Mouse (Mus musculus) heart, adult 11 months (tissue): ENCODE measurements at regions not wholly inside any gene's neighbourhood (a gene's known extent, or its start where the extent isn't known, plus 50 kb on each side); places are given as distances from the start of the nearest gene placed in this dataset.
A peak's percentile ranks its signal among the peaks of the same experiment; 100 is the strongest.

Experiments
- DNase-seq: peaks from one replicate; pipeline ENCODE4 v3.0.0; 2022

GRCm38 (mm10) chr6:112564119-112564518, 74.4 kb upstream of the Oxtr start:
- DNase-seq: peak; percentile 81

- peak; percentile 55 for DNase-seq
Measured at GRCm38 (mm10) chr6:112563659-112564058, 73.9 kb upstream of the Oxtr start.

GRCm38 (mm10) chr6:112562039-112562438, 72.3 kb upstream of the Oxtr start:
- peak; percentile 59 for DNase-seq

DNA sequence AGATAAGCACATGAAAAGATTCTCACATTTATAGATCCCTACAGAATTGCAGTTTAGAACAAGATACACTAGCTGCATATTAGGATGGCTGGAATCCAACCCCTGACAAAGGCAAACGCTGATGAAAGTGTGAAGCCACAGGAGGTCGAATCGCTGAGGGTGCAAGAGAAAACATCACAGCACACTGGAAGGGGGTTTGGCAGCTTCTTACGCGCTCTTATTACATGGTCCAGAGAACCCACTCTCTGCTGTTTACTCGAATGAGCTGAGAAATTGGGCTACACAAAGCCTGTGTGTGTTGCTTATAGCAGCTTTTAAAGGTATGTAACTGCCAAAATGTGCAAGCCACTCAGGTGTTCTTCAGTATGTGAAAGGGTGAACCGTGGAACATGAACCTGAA, 71.8 kb upstream of the Oxtr start:
- DNase-seq: peak; percentile 44

- DNase-seq: peak; percentile 75
Measured at GRCm38 (mm10) chr6:112559549-112559948, 69.8 kb upstream of the Oxtr start.

GRCm38 (mm10) chr6:112557516-112557915, 67.8 kb upstream of the Oxtr start:
- peak; percentile 19 for DNase-seq

- DNase-seq: peak; percentile 48
Measured at GRCm38 (mm10) chr6:112556401-112557165, 66.8 kb upstream of the Oxtr start.

DNA sequence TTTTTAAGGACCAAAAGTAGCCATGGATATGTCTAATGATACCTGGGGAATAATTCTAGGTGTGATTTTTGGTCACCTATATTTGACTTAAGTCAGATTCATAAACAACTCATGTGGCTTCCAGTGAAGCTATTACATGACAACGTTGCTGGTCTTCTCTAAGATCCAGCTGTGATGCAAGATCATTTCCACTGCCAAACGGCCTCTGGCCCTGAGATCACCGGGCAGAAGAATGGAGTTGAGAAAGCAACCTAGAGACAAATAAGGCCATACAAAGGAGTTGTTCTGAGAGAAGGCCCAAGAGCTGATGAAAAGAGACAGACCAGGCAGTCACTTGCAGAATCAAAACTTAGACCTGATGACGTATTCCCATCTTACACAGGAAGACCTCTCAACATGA, 64.3 kb upstream of the Oxtr start:
- peak; percentile 89 for DNase-seq

DNA sequence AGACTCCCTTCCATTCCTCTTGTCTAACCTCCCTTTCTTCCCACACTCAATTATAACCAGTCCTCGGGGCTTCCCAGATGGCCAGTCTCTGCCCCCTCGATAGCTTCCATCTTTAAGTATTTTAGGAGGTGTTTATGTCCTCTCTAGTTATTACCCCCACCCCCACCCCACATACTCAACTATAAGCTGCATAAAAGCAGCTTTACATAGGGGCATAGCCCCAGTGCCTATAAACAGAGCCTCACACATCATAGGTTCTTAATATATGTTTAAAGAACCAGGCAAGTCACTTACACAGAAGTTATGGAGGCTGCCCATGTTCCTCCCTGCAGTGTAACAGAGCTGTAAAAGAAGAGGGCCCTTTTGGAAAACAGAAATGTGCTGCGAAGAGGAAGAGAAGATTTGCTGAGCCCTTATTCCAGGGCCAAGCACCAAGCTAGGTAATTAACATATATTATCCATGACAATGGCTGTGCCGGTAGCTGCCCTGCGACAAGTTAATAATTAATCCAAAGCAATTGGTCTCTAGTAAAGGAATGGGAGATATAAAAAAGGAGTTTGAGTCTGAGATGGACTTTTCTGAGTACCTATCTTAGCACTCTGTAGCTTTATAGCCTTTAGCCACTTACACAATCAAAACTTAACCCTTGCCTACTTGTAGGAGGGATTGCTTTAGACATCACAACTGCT, 63.6 kb upstream of the Oxtr start:
- peak; percentile 56 for DNase-seq

GRCm38 (mm10) chr6:112552560-112552959, 62.8 kb upstream of the Oxtr start:
- peak; percentile 95 for DNase-seq

GRCm38 (mm10) chr6:112551298-112551697, 61.6 kb upstream of the Oxtr start:
- peak; percentile 61 for DNase-seq

DNA sequence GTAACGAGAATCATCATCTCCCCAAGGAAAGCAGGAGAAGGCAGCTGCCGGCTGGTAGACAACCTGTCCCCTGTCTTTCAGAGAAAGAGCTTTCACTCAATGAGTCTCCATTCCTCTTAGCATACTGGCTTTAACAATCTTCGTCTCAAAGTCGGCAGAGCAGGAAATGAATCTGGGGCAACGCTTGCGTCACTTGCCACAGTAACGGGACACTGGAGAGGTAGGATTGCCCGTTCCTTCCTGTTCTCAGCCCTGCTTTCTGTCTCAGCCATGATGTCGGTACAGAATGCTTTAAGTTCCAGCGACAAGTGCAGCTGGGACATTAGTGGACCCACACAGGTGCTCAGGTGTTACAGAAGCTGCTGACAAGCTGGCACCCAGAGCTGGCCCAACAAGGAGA, 57.5 kb upstream of the Oxtr start:
- DNase-seq: peak; percentile 72

DNA sequence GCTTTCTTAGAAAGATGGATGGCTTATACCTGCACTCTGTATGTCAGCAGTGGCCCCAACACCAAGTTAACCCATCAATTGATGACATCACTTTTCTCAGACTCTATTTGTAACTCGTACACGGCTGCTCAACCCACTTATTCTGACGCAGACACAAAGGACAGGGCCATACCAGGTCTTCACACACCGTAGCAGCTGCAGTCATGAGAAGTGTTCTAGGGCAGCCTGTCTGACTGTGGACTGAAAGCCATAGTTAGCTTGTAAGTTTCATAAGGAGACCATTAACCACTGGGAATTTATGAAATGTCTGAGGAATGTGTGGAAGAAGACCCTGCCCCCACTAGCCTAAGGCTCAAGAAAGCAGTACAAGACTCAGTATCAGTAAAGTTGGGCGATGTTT, 56.3 kb upstream of the Oxtr start:
- DNase-seq: peak; percentile 74

GRCm38 (mm10) chr6:112544315-112544714, 54.6 kb upstream of the Oxtr start:
- peak; percentile 92 for DNase-seq

GRCm38 (mm10) chr6:112542692-112543091, 52.9 kb upstream of the Oxtr start:
- peak; percentile 25 for DNase-seq
